Mouse (Mus musculus) spleen, embryonic (tissue): ENCODE results near the gene Dedd2.

ENCODE experiments used
- CTCF ChIA-PET: fragments of 350-600 bp; sonication (Branson Sonifier 250); formaldehyde crosslinking; loops from one replicate; lab custom pipeline; 2022; lab: Charles Lee

Dedd2 gene

GRCm38 (mm10) chr7:25220457-25221101 lies at the start of gene Dedd2:
Gene Dedd2, minus strand, starts transcription at chr7:25220615.
- CTCF ChIA-PET, result no interaction called here

GRCm38 (mm10) chr7:25269545-25270271 lies 49.3 kb upstream of the Dedd2 start:
- CTCF ChIA-PET, result interaction anchor here (0.6 to 1.0 kb wide), 2 partner anchors 156 to 184 kb away, joined by 3 to 6 read pairs; no protein-coding TSS in a partner anchor

- CTCF ChIA-PET, result interaction anchor here (0.6 kb wide), 1 partner anchor 156 kb away, joined by 6 read pairs; no protein-coding TSS in a partner anchor
Observed at GRCm38 (mm10) chr7:25269029-25269428, 48.6 kb upstream of the Dedd2 start.

GRCm38 (mm10) chr7:25268588-25268987 lies 48.2 kb upstream of the Dedd2 start:
- CTCF ChIA-PET, result interaction anchor here (0.6 kb wide), 1 partner anchor 24 kb away, joined by 3 read pairs; no protein-coding TSS in a partner anchor

GRCm38 (mm10) chr7:25267751-25268463 lies 47.5 kb upstream of the Dedd2 start:
- CTCF ChIA-PET, result interaction anchor here (0.6 kb wide), 2 partner anchors 24 to 31 kb away, joined by 3 to 4 read pairs; no protein-coding TSS in a partner anchor

- CTCF ChIA-PET, result no interaction called here
Observed at GRCm38 (mm10) chr7:25267301-25267750, 46.9 kb upstream of the Dedd2 start, which contains the start of gene Cic. Gene Cic, plus strand, starts transcription at chr7:25267704.

GRCm38 (mm10) chr7:25266180-25266962 lies 46.0 kb upstream of the Dedd2 start:
- CTCF ChIA-PET, result no interaction called here

GRCm38 (mm10) chr7:25265743-25266142 lies 45.3 kb upstream of the Dedd2 start:
- CTCF ChIA-PET, result interaction anchor here (0.6 kb wide), 1 partner anchor 24 kb away, joined by 3 read pairs; no protein-coding TSS in a partner anchor

GRCm38 (mm10) chr7:25263968-25264870 lies 43.8 kb upstream of the Dedd2 start:
- CTCF ChIA-PET, result interaction anchor here (0.6 to 0.7 kb wide), 2 partner anchors 139 to 388 kb away, joined by 4 read pairs; no protein-coding TSS in a partner anchor

GRCm38 (mm10) chr7:25261896-25262295 lies 41.5 kb upstream of the Dedd2 start:
- CTCF ChIA-PET, result interaction anchor here (0.7 kb wide), 1 partner anchor 85 kb away, joined by 4 read pairs; no protein-coding TSS in a partner anchor

- CTCF ChIA-PET, result no interaction called here
Observed at GRCm38 (mm10) chr7:25251822-25252221, 31.4 kb upstream of the Dedd2 start.

GRCm38 (mm10) chr7:25251071-25251791 lies 30.8 kb upstream of the Dedd2 start:
- CTCF ChIA-PET, result no interaction called here

GRCm38 (mm10) chr7:25250141-25250972 lies 29.9 kb upstream of the Dedd2 start, which contains the start of gene Erf:
Gene Erf, minus strand, starts transcription at chr7:25250761.
- CTCF ChIA-PET, result interaction anchor here (0.6 kb wide), 1 partner anchor 184 kb away, joined by 7 read pairs; no protein-coding TSS in a partner anchor

GRCm38 (mm10) chr7:25249314-25250140 lies 29.1 kb upstream of the Dedd2 start:
- CTCF ChIA-PET, result interaction anchor here (0.6 kb wide), 1 partner anchor 184 kb away, joined by 7 read pairs; no protein-coding TSS in a partner anchor

- CTCF ChIA-PET, result no interaction called here
Observed at GRCm38 (mm10) chr7:25248846-25249313, 28.5 kb upstream of the Dedd2 start.

- CTCF ChIA-PET, result no interaction called here
Observed at GRCm38 (mm10) chr7:25248018-25248647, 27.7 kb upstream of the Dedd2 start.
